Mouse (Mus musculus): ENCODE data around the gene Kcna10. TPM values are rescaled to one million over a fixed set of nuclear protein-coding genes. Genes with fewer than 3 reads are reported as not detected.
A peak's percentile ranks its signal among the peaks of the same experiment; 100 is the strongest.

Kcna10 gene
- polyA plus RNA-seq, 1 experiment, result not detected

GRCm38 (mm10) chr3:107153772-107154655, 28.8 kb upstream of the Kcna10 start:
- H3K27ac ChIP-seq (ENCODE audit: control insufficient read depth, insufficient read depth, low read length), result no peak overlapping the region
- TF ChIP-seq POLR2A (IDR thresholded peaks at IDR 0.05; ENCODE audit: control insufficient read depth, extremely low read depth, insufficient read depth, low read length, poor library complexity) (no peak), CTCF (IDR thresholded peaks at IDR 0.05; ENCODE audit: borderline replicate concordance, control insufficient read depth, extremely low read depth, insufficient read depth, low read length, poor library complexity) (no peak)
- WGBS, result 84% methylated on average over 11 of the region's 11 CpGs
- H3K36me3 ChIP-seq (ENCODE audit: control insufficient read depth, insufficient read depth, low read length), result no peaks in the 10 kb centered on the region
- no peak overlapping the region for H3K4me3 ChIP-seq (ENCODE audit: control insufficient read depth, insufficient read depth, low read length)
- H3K4me1 ChIP-seq (replicated peaks; ENCODE audit: control insufficient read depth, insufficient read depth, low read length), result peaks cover 5% of the 10 kb centered on the region
- DNase-seq, result no peak
- no peaks in the 10 kb centered on the region for H3K27me3 ChIP-seq (ENCODE audit: control insufficient read depth, insufficient read depth, low read length)

- no peak for DNase-seq
- WGBS, result 95% methylated on average over 7 of the region's 7 CpGs
- TF ChIP-seq CTCF (IDR thresholded peaks at IDR 0.05; ENCODE audit: borderline replicate concordance, control insufficient read depth, extremely low read depth, insufficient read depth, low read length, poor library complexity) (no peak), POLR2A (IDR thresholded peaks at IDR 0.05; ENCODE audit: control insufficient read depth, extremely low read depth, insufficient read depth, low read length, poor library complexity) (no peak)
- Histone ChIP-seq H3K4me1 (replicated peaks; ENCODE audit: control insufficient read depth, insufficient read depth, low read length) (peaks cover 8% of the 10 kb centered on the region), H3K36me3 (ENCODE audit: control insufficient read depth, insufficient read depth, low read length) (no peaks in the 10 kb centered on the region), H3K4me3 (ENCODE audit: control insufficient read depth, insufficient read depth, low read length) (no peak overlapping the region), H3K27ac (ENCODE audit: control insufficient read depth, insufficient read depth, low read length) (no peak overlapping the region), H3K27me3 (ENCODE audit: control insufficient read depth, insufficient read depth, low read length) (no peaks in the 10 kb centered on the region)
These were observed 24.0 kb upstream of the Kcna10 start for GRCm38 (mm10) chr3:107158856-107159255.

GRCm38 (mm10) chr3:107159418-107159817, 23.4 kb upstream of the Kcna10 start:
- Histone ChIP-seq H3K27me3 (ENCODE audit: control insufficient read depth, insufficient read depth, low read length) (no peaks in the 10 kb centered on the region), H3K36me3 (ENCODE audit: control insufficient read depth, insufficient read depth, low read length) (no peaks in the 10 kb centered on the region), H3K4me3 (ENCODE audit: control insufficient read depth, insufficient read depth, low read length) (no peak overlapping the region), H3K4me1 (replicated peaks; ENCODE audit: control insufficient read depth, insufficient read depth, low read length) (peaks cover 8% of the 10 kb centered on the region), H3K27ac (ENCODE audit: control insufficient read depth, insufficient read depth, low read length) (no peak overlapping the region)
- DNase-seq, result peak; percentile 73
- TF ChIP-seq POLR2A (IDR thresholded peaks at IDR 0.05; ENCODE audit: control insufficient read depth, extremely low read depth, insufficient read depth, low read length, poor library complexity) (no peak), CTCF (IDR thresholded peaks at IDR 0.05; ENCODE audit: borderline replicate concordance, control insufficient read depth, extremely low read depth, insufficient read depth, low read length, poor library complexity) (no peak)
- 73% methylated on average over 3 of the region's 3 CpGs for WGBS

- H3K4me1 ChIP-seq (replicated peaks; ENCODE audit: control insufficient read depth, insufficient read depth, low read length), result peaks cover 8% of the 10 kb centered on the region
- TF ChIP-seq CTCF (IDR thresholded peaks at IDR 0.05; ENCODE audit: borderline replicate concordance, control insufficient read depth, extremely low read depth, insufficient read depth, low read length, poor library complexity) (no peak), POLR2A (IDR thresholded peaks at IDR 0.05; ENCODE audit: control insufficient read depth, extremely low read depth, insufficient read depth, low read length, poor library complexity) (no peak)
- 17% methylated on average over 17 of the region's 17 CpGs for WGBS
- no peak overlapping the region for H3K4me3 ChIP-seq (ENCODE audit: control insufficient read depth, insufficient read depth, low read length)
- no peak overlapping the region for H3K27ac ChIP-seq (ENCODE audit: control insufficient read depth, insufficient read depth, low read length)
- peak; percentile 25 for DNase-seq
- no peaks in the 10 kb centered on the region for H3K36me3 ChIP-seq (ENCODE audit: control insufficient read depth, insufficient read depth, low read length)
- H3K27me3 ChIP-seq (ENCODE audit: control insufficient read depth, insufficient read depth, low read length), result no peaks in the 10 kb centered on the region
These were observed 23.0 kb upstream of the Kcna10 start for GRCm38 (mm10) chr3:107159859-107160324.

GRCm38 (mm10) chr3:107162741-107163140, 20.1 kb upstream of the Kcna10 start:
- DNase-seq, result no peak
- no peak overlapping the region for H3K4me3 ChIP-seq (ENCODE audit: control insufficient read depth, insufficient read depth, low read length)
- no peaks in the 10 kb centered on the region for H3K27me3 ChIP-seq (ENCODE audit: control insufficient read depth, insufficient read depth, low read length)
- H3K36me3 ChIP-seq (ENCODE audit: control insufficient read depth, insufficient read depth, low read length), result no peaks in the 10 kb centered on the region
- peaks cover 5% of the 10 kb centered on the region; the same call in 1 of the 2 replicates for H3K4me1 ChIP-seq (replicated peaks; ENCODE audit: control insufficient read depth, insufficient read depth, low read length)
- WGBS, result 98% methylated on average over 2 of the region's 2 CpGs
- no peak for TF ChIP-seq CTCF (IDR thresholded peaks at IDR 0.05; ENCODE audit: borderline replicate concordance, control insufficient read depth, extremely low read depth, insufficient read depth, low read length, poor library complexity)
- no peak for TF ChIP-seq POLR2A (IDR thresholded peaks at IDR 0.05; ENCODE audit: control insufficient read depth, extremely low read depth, insufficient read depth, low read length, poor library complexity)
- H3K27ac ChIP-seq (ENCODE audit: control insufficient read depth, insufficient read depth, low read length), result no peak overlapping the region

GRCm38 (mm10) chr3:107169552-107169951, 13.3 kb upstream of the Kcna10 start:
- WGBS, result 73% methylated on average over 2 of the region's 2 CpGs
- Histone ChIP-seq H3K4me1 (replicated peaks; ENCODE audit: control insufficient read depth, insufficient read depth, low read length) (no peaks in the 10 kb centered on the region), H3K4me3 (ENCODE audit: control insufficient read depth, insufficient read depth, low read length) (no peak overlapping the region), H3K36me3 (ENCODE audit: control insufficient read depth, insufficient read depth, low read length) (no peaks in the 10 kb centered on the region), H3K27ac (ENCODE audit: control insufficient read depth, insufficient read depth, low read length) (no peak overlapping the region), H3K27me3 (ENCODE audit: control insufficient read depth, insufficient read depth, low read length) (no peaks in the 10 kb centered on the region)
- DNase-seq, result no peak
- TF ChIP-seq CTCF (IDR thresholded peaks at IDR 0.05; ENCODE audit: borderline replicate concordance, control insufficient read depth, extremely low read depth, insufficient read depth, low read length, poor library complexity) (no peak), POLR2A (IDR thresholded peaks at IDR 0.05; ENCODE audit: control insufficient read depth, extremely low read depth, insufficient read depth, low read length, poor library complexity) (no peak)

All from thymus, adult 2 months (tissue).